Mouse (Mus musculus) ES-Bruce4 (cell line): ENCODE data around the gene Sycp2. TPM values are rescaled to one million over a fixed set of nuclear protein-coding genes. Genes with fewer than 3 reads are reported as not detected.

Experiments used
- H3K27ac ChIP-seq: 2 replicates; pipeline ENCODE4 v1.5.1; 2012; ENCODE audit warnings: low read length, inconsistent platforms; ENCODE audit not compliant: insufficient read depth
- H3K27me3 ChIP-seq: 2 replicates; pipeline ENCODE4 v1.6.1; 2012; ENCODE audit warnings: mild to moderate bottlenecking, low read length, inconsistent platforms; ENCODE audit not compliant: control insufficient read depth, poor library complexity, insufficient read depth, severe bottlenecking
- H3K36me3 ChIP-seq: 2 replicates; pipeline ENCODE4 v1.6.1; 2012; ENCODE audit warnings: inconsistent platforms, mild to moderate bottlenecking, low read length, moderate library complexity; ENCODE audit not compliant: control insufficient read depth, poor library complexity, insufficient read depth, severe bottlenecking
- H3K4me1 ChIP-seq: one replicate; pipeline ENCODE4 v1.8.1; 2011; ENCODE audit warnings: low read length; ENCODE audit not compliant: control insufficient read depth, insufficient read depth
- H3K4me3 ChIP-seq: 2 replicates; pipeline ENCODE4 v1.5.1; 2011; ENCODE audit warnings: low read depth, mild to moderate bottlenecking, low read length
- H3K9ac ChIP-seq: 2 replicates; pipeline ENCODE4 v1.6.1; 2012; ENCODE audit warnings: low read depth, mild to moderate bottlenecking, inconsistent platforms; ENCODE audit not compliant: poor library complexity, severe bottlenecking
- H3K9me3 ChIP-seq: replicated peaks from 2 replicates; pipeline ENCODE4 v1.6.1; 2012; ENCODE audit warnings: mild to moderate bottlenecking, low read length, inconsistent platforms; ENCODE audit not compliant: control insufficient read depth, poor library complexity, insufficient read depth, severe bottlenecking
- CTCF ChIP-seq: IDR thresholded peaks from one replicate; pipeline ENCODE4 v1.8.1; 2011; ENCODE audit warnings: low read depth, low read length
- EP300 ChIP-seq: IDR thresholded peaks from 2 replicates; pipeline ENCODE4 v1.6.1; 2011; ENCODE audit warnings: low read depth, low read length; ENCODE audit not compliant: insufficient read depth
- POLR2A ChIP-seq: IDR thresholded peaks from one replicate; pipeline ENCODE4 v1.8.1; 2011; ENCODE audit warnings: low read length; ENCODE audit not compliant: insufficient read depth
- polyA plus RNA-seq: library from polyadenylated mRNA; stranded (reverse); fragments of >200 nt; gene quantifications from 2 replicates; pipeline ENCODE4 v1.2.4, GENCODE M21; 2011; ENCODE audit warnings: low read depth; ENCODE audit not compliant: missing spikeins, insufficient read depth, insufficient read length

Gene Sycp2
- polyA plus RNA-seq, 1 experiment: 0.78 TPM

- H3K4me1 ChIP-seq: no peaks in the 10 kb centered on the region
- no peak overlapping the region for H3K9ac ChIP-seq
- 0 out of 2 replicates have a peak, but pooled peaks cover 1% of the 10 kb centered on the region for H3K27me3 ChIP-seq
- H3K36me3 ChIP-seq: no peaks in the 10 kb centered on the region
- no peak overlapping the region for H3K4me3 ChIP-seq
- no peaks in the 10 kb centered on the region for H3K9me3 ChIP-seq
- no peak overlapping the region for H3K27ac ChIP-seq
- no peak for TF ChIP-seq CTCF
- TF ChIP-seq POLR2A: no peak
- no peak for TF ChIP-seq EP300
Measured at GRCm38 (mm10) chr2:178428183-178428582, 20.7 kb upstream of the Sycp2 start.

- TF ChIP-seq POLR2A: no peak
- TF ChIP-seq EP300: no peak
- no peak for TF ChIP-seq CTCF
- H3K27ac ChIP-seq: no peak overlapping the region
- no peak overlapping the region for H3K4me3 ChIP-seq
- 0 out of 2 replicates have a peak, but pooled peaks cover 1% of the 10 kb centered on the region for H3K27me3 ChIP-seq
- H3K36me3 ChIP-seq: no peaks in the 10 kb centered on the region
- H3K9ac ChIP-seq: no peak overlapping the region
- H3K4me1 ChIP-seq: no peaks in the 10 kb centered on the region
- no peaks in the 10 kb centered on the region for H3K9me3 ChIP-seq
Measured at GRCm38 (mm10) chr2:178427181-178427580, 19.7 kb upstream of the Sycp2 start.

DNA sequence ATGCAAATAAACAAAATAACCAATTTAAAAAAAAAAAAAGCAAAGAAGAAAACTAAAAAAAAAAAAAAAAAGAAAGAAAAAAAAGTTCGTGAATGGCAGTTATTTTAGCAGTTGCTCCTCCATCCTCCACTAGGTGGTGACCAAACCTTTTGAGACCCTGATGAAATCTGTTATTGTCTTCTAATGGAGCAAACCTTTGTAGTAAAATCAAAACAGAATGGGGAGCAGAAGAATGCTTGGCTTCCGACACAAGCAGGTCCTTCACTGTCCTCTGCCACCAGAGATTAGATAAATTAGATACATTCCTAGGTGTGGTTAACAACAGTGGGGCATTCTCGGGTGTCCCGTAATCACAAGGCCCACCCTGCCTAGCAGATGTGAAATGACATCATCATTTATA is 18.7 kb upstream of the Sycp2 start:
- TF ChIP-seq EP300 (no peak), CTCF (no peak), POLR2A (no peak)
- Histone ChIP-seq H3K4me1 (no peaks in the 10 kb centered on the region), H3K36me3 (no peaks in the 10 kb centered on the region), H3K4me3 (no peak overlapping the region), H3K27me3 (0 out of 2 replicates have a peak, but pooled peaks cover 1% of the 10 kb centered on the region), H3K27ac (no peak overlapping the region), H3K9ac (no peak overlapping the region), H3K9me3 (no peaks in the 10 kb centered on the region)

DNA sequence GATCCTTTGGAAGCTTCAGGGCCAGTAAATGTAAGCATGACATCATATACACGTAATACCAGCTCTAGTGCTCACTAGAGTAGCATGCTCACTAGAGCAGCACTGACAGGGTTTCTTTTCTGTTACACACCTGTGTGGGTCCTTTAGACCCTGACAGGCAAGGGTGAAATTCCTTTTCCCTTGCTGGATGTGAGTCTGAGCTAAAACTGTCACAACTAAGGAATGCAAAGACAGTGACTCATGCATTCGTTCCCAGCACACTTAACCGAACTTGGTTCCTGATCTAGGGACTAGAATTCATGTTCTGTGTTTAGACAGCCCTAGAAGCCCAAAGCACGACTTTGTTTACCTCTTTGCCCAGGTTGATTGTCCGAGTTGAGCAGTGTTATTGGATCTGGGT is 15.7 kb upstream of the Sycp2 start:
- no peak for TF ChIP-seq POLR2A
- TF ChIP-seq EP300: no peak
- TF ChIP-seq CTCF: no peak
- Histone ChIP-seq H3K27ac (no peak overlapping the region), H3K4me1 (no peaks in the 10 kb centered on the region), H3K9me3 (no peaks in the 10 kb centered on the region), H3K27me3 (no peaks in the 10 kb centered on the region), H3K36me3 (no peaks in the 10 kb centered on the region), H3K4me3 (no peak overlapping the region), H3K9ac (no peak overlapping the region)

DNA sequence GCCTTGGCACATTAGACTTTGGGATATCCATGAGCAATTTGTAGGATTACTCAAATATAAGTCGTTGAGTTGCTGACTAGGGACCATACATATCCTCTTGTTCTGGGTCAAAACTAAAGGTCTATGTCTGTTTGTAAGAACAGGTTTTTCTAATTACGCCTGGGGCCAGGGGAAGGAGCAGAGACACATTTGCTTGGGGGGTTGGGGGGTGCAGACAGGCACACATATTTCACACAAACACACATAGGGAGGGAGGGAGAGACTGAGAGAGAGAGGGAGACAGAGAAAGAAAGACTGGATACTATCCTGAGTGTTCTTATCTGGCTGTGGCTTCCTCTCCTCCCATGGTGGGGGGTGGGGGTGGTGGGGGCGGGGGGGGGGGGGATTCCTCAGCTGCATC is 14.7 kb upstream of the Sycp2 start:
- Histone ChIP-seq H3K27me3 (no peaks in the 10 kb centered on the region), H3K9ac (no peak overlapping the region), H3K27ac (no peak overlapping the region), H3K9me3 (no peaks in the 10 kb centered on the region), H3K4me1 (no peaks in the 10 kb centered on the region), H3K4me3 (no peak overlapping the region), H3K36me3 (no peaks in the 10 kb centered on the region)
- no peak for TF ChIP-seq CTCF
- no peak for TF ChIP-seq EP300
- no peak for TF ChIP-seq POLR2A

DNA sequence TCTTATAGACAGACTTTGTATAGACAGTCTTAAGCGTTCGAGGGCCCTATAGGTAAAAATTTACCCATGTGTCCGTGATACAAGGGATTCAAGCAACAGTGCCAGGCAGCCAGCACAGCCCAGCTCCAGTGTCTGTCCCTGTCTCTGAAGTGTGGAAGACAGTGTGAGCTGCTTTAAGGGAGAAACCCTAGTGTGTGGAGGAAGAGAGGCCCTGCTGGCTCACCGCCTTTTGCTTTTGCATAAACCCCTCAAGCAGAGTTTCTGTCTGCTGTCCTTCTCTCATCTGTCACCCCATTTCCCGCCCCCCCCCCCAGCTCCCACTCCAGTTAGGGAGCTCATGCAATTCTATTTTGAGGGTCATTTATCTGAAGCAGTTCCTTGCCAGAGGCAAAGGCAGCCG is 14.1 kb upstream of the Sycp2 start:
- Histone ChIP-seq H3K4me3 (no peak overlapping the region), H3K9me3 (no peaks in the 10 kb centered on the region), H3K4me1 (no peaks in the 10 kb centered on the region), H3K36me3 (no peaks in the 10 kb centered on the region), H3K27ac (no peak overlapping the region), H3K9ac (no peak overlapping the region), H3K27me3 (no peaks in the 10 kb centered on the region)
- TF ChIP-seq CTCF (no peak), EP300 (no peak), POLR2A (no peak)
